ENCODE assay signal across 23 mouse cellular contexts in the genomic region with DNA sequence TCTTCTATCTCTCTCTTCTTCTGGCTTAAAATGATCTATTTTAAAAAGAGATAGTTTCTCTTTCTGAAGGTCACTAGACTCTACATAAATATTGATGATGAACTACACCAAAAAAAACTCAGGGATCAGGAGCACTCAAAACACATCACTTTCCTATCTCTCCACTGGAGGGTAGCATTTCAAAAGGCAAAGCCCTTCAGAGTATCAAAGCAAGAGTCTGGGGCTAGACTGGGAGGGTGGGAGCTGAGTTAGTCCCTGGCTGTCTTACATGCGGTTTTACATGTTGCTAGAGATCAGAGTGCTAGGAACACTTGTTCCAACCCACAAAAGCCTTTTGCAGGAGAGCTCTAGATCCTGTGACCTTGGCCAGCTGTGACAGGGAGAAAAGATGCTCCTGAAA.
DNase-seq lines count a peak whose midpoint lies in the region; ATAC-seq and TF ChIP-seq lines count a peak whose summit lies in the region.
"Had no signal": no experiment of that assay in that cellular context is flagged by ENCODE, and none has a peak within 500 bp of the region (broad histone marks: within the 10 kb centered on the region; RNA-seq: fewer than 3 reads in every experiment).

No protein-coding gene starts in this region.

- no peak overlapping the region for H3K9ac ChIP-seq in hindbrain, postnatal 0 days (replicated peaks; ENCODE audit: low read length)
- H3K9ac ChIP-seq in hindbrain, embryonic 14.5 days: no peak overlapping the region
- H3K9ac ChIP-seq in kidney, embryonic 16.5 days (replicated peaks; ENCODE audit: low read length): no peak overlapping the region
- H3K9ac ChIP-seq: embryonic facial prominence, embryonic 15.5 days; hindbrain, embryonic 12.5 days; intestine, embryonic 15.5 days; midbrain, embryonic 15.5 days; stomach, embryonic 15.5 days had no signal

- WGBS in hindbrain, postnatal 0 days: 57% methylated on average over 1 of the region's 1 CpGs
- WGBS in hindbrain, embryonic 14.5 days: 58% methylated on average over 1 of the region's 1 CpGs
- 43% methylated on average over 1 of the region's 1 CpGs for WGBS in kidney, embryonic 16.5 days

- no peaks in the 10 kb centered on the region for H3K9me3 ChIP-seq in hindbrain, postnatal 0 days (ENCODE audit: low read length)
- no peaks in the 10 kb centered on the region for H3K9me3 ChIP-seq in hindbrain, embryonic 14.5 days (ENCODE audit: control insufficient read depth, low read length)
- H3K9me3 ChIP-seq in E14TG2a.4 (ENCODE audit: low read length): no peaks in the 10 kb centered on the region
- H3K9me3 ChIP-seq in kidney, embryonic 16.5 days (ENCODE audit: low read length): no peaks in the 10 kb centered on the region
- H3K9me3 ChIP-seq: embryonic facial prominence, embryonic 15.5 days; hindbrain, embryonic 12.5 days; intestine, embryonic 15.5 days; limb, embryonic 10.5 days; midbrain, embryonic 15.5 days; stomach, embryonic 15.5 days had no signal

- no peak overlapping the region for H3K27ac ChIP-seq in hindbrain, postnatal 0 days
- H3K27ac ChIP-seq in hindbrain, embryonic 14.5 days: no peak overlapping the region
- H3K27ac ChIP-seq in kidney, embryonic 16.5 days (ENCODE audit: low read length): no peak overlapping the region
- H3K27ac ChIP-seq: embryonic facial prominence, embryonic 15.5 days; gastrocnemius, adult 2 months; hindbrain, embryonic 12.5 days; intestine, embryonic 15.5 days; limb, embryonic 10.5 days; midbrain, embryonic 15.5 days; stomach, embryonic 15.5 days had no signal

- no peak overlapping the region for H3K4me3 ChIP-seq in hindbrain, postnatal 0 days (ENCODE audit: low read length)
- H3K4me3 ChIP-seq in hindbrain, embryonic 14.5 days (replicated peaks; ENCODE audit: low read length): no peak overlapping the region
- H3K4me3 ChIP-seq in E14TG2a.4 (replicated peaks; ENCODE audit: low read length): 0 out of 2 replicates have a peak overlapping the region, but pooled peaks have one; percentile 62
- no peak overlapping the region for H3K4me3 ChIP-seq in kidney, embryonic 16.5 days (ENCODE audit: low read length)
- H3K4me3 ChIP-seq: embryonic facial prominence, embryonic 15.5 days; gastrocnemius, adult 2 months; hindbrain, embryonic 12.5 days; intestine, embryonic 15.5 days; limb, embryonic 10.5 days; midbrain, embryonic 15.5 days; stomach, embryonic 15.5 days had no signal

- no peaks in the 10 kb centered on the region for H3K27me3 ChIP-seq in hindbrain, postnatal 0 days (ENCODE audit: insufficient read depth, low read length)
- no peaks in the 10 kb centered on the region for H3K27me3 ChIP-seq in hindbrain, embryonic 14.5 days (ENCODE audit: control insufficient read depth, insufficient read depth, low read length)
- no peaks in the 10 kb centered on the region for H3K27me3 ChIP-seq in E14TG2a.4 (ENCODE audit: insufficient read depth, low read length)
- no peaks in the 10 kb centered on the region for H3K27me3 ChIP-seq in kidney, embryonic 16.5 days (ENCODE audit: insufficient read depth, low read length)
- H3K27me3 ChIP-seq: embryonic facial prominence, embryonic 15.5 days; hindbrain, embryonic 12.5 days; intestine, embryonic 15.5 days; midbrain, embryonic 15.5 days; stomach, embryonic 15.5 days had no signal

- H3K4me1 ChIP-seq in hindbrain, postnatal 0 days (ENCODE audit: insufficient read depth, low read length): no peaks in the 10 kb centered on the region
- H3K4me1 ChIP-seq in hindbrain, embryonic 14.5 days (replicated peaks; ENCODE audit: control insufficient read depth, insufficient read depth, low read length): no peaks in the 10 kb centered on the region
- H3K4me1 ChIP-seq in E14TG2a.4 (replicated peaks; ENCODE audit: low read depth, low read length): peaks cover 9% of the 10 kb centered on the region
- H3K4me1 ChIP-seq in kidney, embryonic 16.5 days (ENCODE audit: insufficient read depth, low read length): no peaks in the 10 kb centered on the region
- H3K4me1 ChIP-seq: embryonic facial prominence, embryonic 15.5 days; hindbrain, embryonic 12.5 days; intestine, embryonic 15.5 days; limb, embryonic 10.5 days; midbrain, embryonic 15.5 days; stomach, embryonic 15.5 days had no signal

- H3K4me2 ChIP-seq in hindbrain, postnatal 0 days (ENCODE audit: low read depth, low read length): no peak overlapping the region
- H3K4me2 ChIP-seq in hindbrain, embryonic 14.5 days (replicated peaks): no peak overlapping the region
- H3K4me2 ChIP-seq in kidney, embryonic 16.5 days (replicated peaks; ENCODE audit: low read depth, low read length): no peak overlapping the region
- H3K4me2 ChIP-seq: embryonic facial prominence, embryonic 15.5 days; heart, embryonic 11.5 days; hindbrain, embryonic 12.5 days; intestine, embryonic 15.5 days; liver, embryonic 11.5 days; midbrain, embryonic 15.5 days; stomach, embryonic 15.5 days had no signal

- TF ChIP-seq CTCF in hindbrain, postnatal 0 days (IDR thresholded peaks at IDR 0.05; ENCODE audit: low read depth): peak; percentile 17; the same call in 1 of the 2 replicates
- TF ChIP-seq CTCF in E14TG2a.4 (conservative IDR thresholded peaks at IDR 0.05; ENCODE audit: low read length): peak; percentile 28

- no peak for DNase-seq in hindbrain, postnatal 0 days (ENCODE audit: low spot score)
- DNase-seq in hindbrain, embryonic 14.5 days (ENCODE audit: low spot score): no peak
- DNase-seq in brain, adult 2 months (ENCODE audit: low read depth, low spot score): peak; percentile 3
- peak; percentile 49 for DNase-seq in thymus, postnatal 14 days
- DNase-seq: cerebellum, adult 9-11 months; embryo, embryonic 11 days; gastrocnemius, adult 2 months; heart, postnatal 14 days; kidney, postnatal 10 days; lung, adult 18-20 months; lung, postnatal 36 days; retina, postnatal 1 day had no signal

- ATAC-seq in hindbrain, postnatal 0 days: no peak
- no peak for ATAC-seq in hindbrain, embryonic 14.5 days (ENCODE audit: low FRiP score)
- ATAC-seq in inflammation-experienced regulatory T-cells, adult 6 months: no peak
- ATAC-seq in kidney, embryonic 16.5 days (ENCODE audit: low FRiP score, low TSS enrichment): no peak
- ATAC-seq: intestine, embryonic 15.5 days; midbrain, embryonic 15.5 days had no signal

- no peaks in the 10 kb centered on the region for H3K36me3 ChIP-seq in hindbrain, postnatal 0 days (ENCODE audit: insufficient read depth, low read length)
- no peaks in the 10 kb centered on the region for H3K36me3 ChIP-seq in hindbrain, embryonic 14.5 days (replicated peaks; ENCODE audit: control insufficient read depth, insufficient read depth)
- H3K36me3 ChIP-seq in E14TG2a.4 (ENCODE audit: insufficient read depth, low read length): 0 out of 2 replicates have a peak, but pooled peaks cover 4% of the 10 kb centered on the region
- H3K36me3 ChIP-seq in kidney, embryonic 16.5 days (ENCODE audit: insufficient read depth, low read length): no peaks in the 10 kb centered on the region
- H3K36me3 ChIP-seq: embryonic facial prominence, embryonic 15.5 days; hindbrain, embryonic 12.5 days; intestine, embryonic 15.5 days; limb, embryonic 10.5 days; midbrain, embryonic 15.5 days; stomach, embryonic 15.5 days had no signal

Comparison
In these comparisons a context has a peak if more than half of its experiments do, and no peak if none do; other contexts are left out.
1. DNase-seq: peak in brain, adult 2 months (single experiment) and thymus, postnatal 14 days (single experiment); none in hindbrain, postnatal 0 days (single experiment) and hindbrain, embryonic 14.5 days (single experiment).